Mouse (Mus musculus) urinary bladder, adult 18-20 months (tissue): ENCODE measurements around the gene Pacsin2.

ENCODE experiments used
- DNase-seq, 2 experiments: peaks; one replicate each; pipeline ENCODE4 v3.0.0; 2022; ENCODE audit warnings: low spot score in 2 of 2, mixed read lengths in 2 of 2

Gene Pacsin2

GRCm38 (mm10) chr15:83328952-83329351 is 135.5 kb downstream of the Pacsin2 start:
- DNase-seq = no peak
